Mouse (Mus musculus): Measurements from ENCODE around the gene F13a1. TPM values are rescaled to one million over a fixed set of nuclear protein-coding genes. Genes with fewer than 3 reads are reported as not detected.
A peak's percentile ranks its signal among the peaks of the same experiment; 100 is the strongest.

F13a1 gene
- polyA plus RNA-seq, 1 experiment from 2014 or later = 28.2 TPM

DNA sequence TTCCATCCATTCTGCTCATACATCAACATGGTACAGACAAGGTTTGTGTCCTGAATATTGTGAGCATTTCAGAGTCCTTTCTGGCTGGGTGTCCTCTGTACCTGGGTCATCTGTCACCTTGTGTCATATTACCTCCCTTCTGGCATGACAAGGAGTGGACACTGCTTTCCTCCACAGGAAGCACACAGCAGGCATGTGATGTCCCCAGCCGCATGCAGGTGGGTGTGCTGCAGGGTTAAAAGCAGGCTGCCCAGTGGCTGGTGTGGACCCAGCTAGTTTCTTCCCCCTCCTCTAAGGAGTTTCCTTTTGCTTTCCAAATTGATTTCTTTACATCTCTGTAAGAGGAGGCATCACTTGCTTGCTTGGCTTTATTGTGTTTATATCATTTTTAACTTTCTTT is 146.6 kb downstream of the F13a1 start:
- no peak overlapping the region for H3K9ac ChIP-seq (ENCODE audit: low read length)
- H3K4me1 ChIP-seq (replicated peaks; ENCODE audit: control insufficient read depth, insufficient read depth, low read length) = no peaks in the 10 kb centered on the region; the same call in 1 of the 2 replicates
- no peak overlapping the region for H3K4me2 ChIP-seq (ENCODE audit: low read depth, low read length)
- no peaks in the 10 kb centered on the region for H3K9me3 ChIP-seq (ENCODE audit: control insufficient read depth, low read length)
- no peak for ATAC-seq (ENCODE audit: low read depth)
- 59% methylated on average over 1 of the region's 1 CpGs for WGBS
- H3K27me3 ChIP-seq (ENCODE audit: control insufficient read depth, insufficient read depth, low read depth, low read length) = no peaks in the 10 kb centered on the region
- no peaks in the 10 kb centered on the region for H3K36me3 ChIP-seq (ENCODE audit: control insufficient read depth, insufficient read depth, low read length)
- no peak overlapping the region for H3K4me3 ChIP-seq (ENCODE audit: low read length)
- H3K27ac ChIP-seq (ENCODE audit: low read length) = no peak overlapping the region

DNA sequence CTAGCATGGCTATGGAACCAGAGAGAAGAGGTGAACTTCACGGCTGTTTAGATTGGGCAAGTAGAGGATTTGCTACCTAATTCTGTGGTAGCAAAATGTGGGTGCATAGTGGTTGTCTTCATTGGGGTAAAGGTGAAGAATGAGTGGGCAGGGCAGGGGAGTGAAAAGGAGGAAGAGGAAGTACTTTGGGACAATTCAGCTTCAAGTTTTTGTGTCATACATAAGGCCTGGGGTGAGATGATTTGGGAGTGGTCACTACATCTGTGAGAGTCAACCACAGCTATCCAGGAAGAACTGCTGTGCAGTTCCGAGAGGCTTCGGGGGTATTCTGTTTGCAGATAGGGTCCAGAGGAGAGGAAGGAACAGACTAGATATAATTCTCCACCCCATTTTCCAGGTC is 148.4 kb downstream of the F13a1 start:
- H3K27me3 ChIP-seq (ENCODE audit: control insufficient read depth, insufficient read depth, low read depth, low read length) = no peaks in the 10 kb centered on the region
- ATAC-seq (ENCODE audit: low read depth) = no peak

DNA sequence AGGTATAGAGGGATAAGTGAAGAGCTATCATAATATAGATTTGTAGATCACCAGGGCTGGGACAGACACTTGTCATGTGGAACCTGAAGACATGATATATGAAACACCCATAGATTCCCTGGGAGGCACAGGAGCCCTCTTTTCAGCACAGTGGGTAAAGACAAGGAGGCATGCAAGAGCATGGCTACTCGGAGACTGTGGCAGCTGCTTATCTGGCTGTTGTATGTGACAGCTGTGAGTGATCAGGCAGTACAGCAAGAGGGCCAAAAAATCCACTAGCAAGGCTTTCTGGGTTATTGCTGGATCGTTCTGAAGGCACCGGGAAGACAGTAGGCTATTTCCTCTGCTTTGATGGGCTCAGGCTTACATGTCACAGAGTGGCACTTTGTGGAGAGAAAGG is 149.0 kb downstream of the F13a1 start:
- Histone ChIP-seq H3K4me3 (ENCODE audit: low read length) (no peak overlapping the region), H3K4me1 (replicated peaks; ENCODE audit: control insufficient read depth, insufficient read depth, low read length) (no peaks in the 10 kb centered on the region; the same call in 1 of the 2 replicates), H3K27me3 (ENCODE audit: control insufficient read depth, insufficient read depth, low read depth, low read length) (no peaks in the 10 kb centered on the region), H3K27ac (ENCODE audit: low read length) (no peak overlapping the region), H3K9me3 (ENCODE audit: control insufficient read depth, low read length) (no peaks in the 10 kb centered on the region), H3K4me2 (ENCODE audit: low read depth, low read length) (no peak overlapping the region), H3K36me3 (ENCODE audit: control insufficient read depth, insufficient read depth, low read length) (no peaks in the 10 kb centered on the region), H3K9ac (ENCODE audit: low read length) (no peak overlapping the region)
- 19% methylated on average over 3 of the region's 3 CpGs for WGBS
- ATAC-seq (ENCODE audit: low read depth) = peak; percentile 34

More for the DNA sequence above, 148.4 kb downstream of the F13a1 start:
- Histone ChIP-seq H3K4me2 (ENCODE audit: low read depth, low read length) (no peak overlapping the region), H3K9ac (ENCODE audit: low read length) (no peak overlapping the region), H3K9me3 (ENCODE audit: control insufficient read depth, low read length) (no peaks in the 10 kb centered on the region), H3K36me3 (ENCODE audit: control insufficient read depth, insufficient read depth, low read length) (no peaks in the 10 kb centered on the region), H3K4me1 (replicated peaks; ENCODE audit: control insufficient read depth, insufficient read depth, low read length) (no peaks in the 10 kb centered on the region; the same call in 1 of the 2 replicates), H3K4me3 (ENCODE audit: low read length) (no peak overlapping the region), H3K27ac (ENCODE audit: low read length) (no peak overlapping the region)
- 71% methylated on average over 3 of the region's 3 CpGs for WGBS

DNA sequence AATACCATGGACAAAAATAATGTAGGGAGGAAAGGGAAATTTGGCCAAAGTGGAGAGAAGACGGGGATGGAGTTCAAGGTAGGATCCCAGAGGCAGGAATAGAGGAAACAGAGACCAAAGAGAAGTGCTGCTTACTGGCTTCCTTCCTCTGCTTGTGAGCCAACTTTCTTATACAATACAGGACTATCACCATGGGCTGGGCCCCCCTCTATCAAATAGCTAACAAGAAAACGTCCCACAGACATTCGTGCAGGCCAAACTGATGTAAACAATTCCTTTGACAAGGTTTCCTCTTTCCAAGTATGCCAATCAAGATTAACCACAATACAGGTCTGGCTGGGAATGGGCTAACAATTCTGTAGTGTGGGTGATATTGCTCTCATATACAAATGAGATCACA is 154.0 kb downstream of the F13a1 start:
- Histone ChIP-seq H3K9me3 (ENCODE audit: control insufficient read depth, low read length) (no peaks in the 10 kb centered on the region), H3K27me3 (ENCODE audit: control insufficient read depth, insufficient read depth, low read depth, low read length) (no peaks in the 10 kb centered on the region), H3K4me1 (replicated peaks; ENCODE audit: control insufficient read depth, insufficient read depth, low read length) (no peaks in the 10 kb centered on the region; the same call in 1 of the 2 replicates), H3K27ac (ENCODE audit: low read length) (no peak overlapping the region), H3K4me2 (ENCODE audit: low read depth, low read length) (no peak overlapping the region), H3K4me3 (ENCODE audit: low read length) (no peak overlapping the region), H3K36me3 (ENCODE audit: control insufficient read depth, insufficient read depth, low read length) (no peaks in the 10 kb centered on the region), H3K9ac (ENCODE audit: low read length) (no peak overlapping the region)
- 26% methylated on average over 3 of the region's 3 CpGs for WGBS
- ATAC-seq (ENCODE audit: low read depth) = peak; percentile 59

DNA sequence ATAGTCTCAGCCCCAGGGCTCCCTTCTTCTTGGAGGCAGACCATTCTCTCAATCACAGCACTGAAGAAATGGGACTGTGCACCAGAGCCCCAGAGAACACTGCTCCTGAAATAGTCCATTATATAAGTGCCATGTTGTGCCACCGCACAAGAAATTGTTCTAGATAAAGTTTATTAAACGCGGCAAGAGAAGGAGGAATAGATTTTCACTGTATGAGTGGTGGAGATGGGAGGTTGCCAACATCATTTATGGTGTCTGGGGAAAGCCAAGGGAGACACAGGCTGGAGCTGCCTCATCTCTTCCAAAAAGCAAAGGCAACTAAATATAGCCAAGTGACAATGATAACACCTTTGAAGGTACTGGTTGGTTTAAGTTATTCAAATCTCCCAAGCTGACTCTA is 156.3 kb downstream of the F13a1 start:
- H3K4me1 ChIP-seq (replicated peaks; ENCODE audit: control insufficient read depth, insufficient read depth, low read length) = no peaks in the 10 kb centered on the region
- no peak for ATAC-seq (ENCODE audit: low read depth)
- WGBS = 94% methylated on average over 3 of the region's 3 CpGs

DNA sequence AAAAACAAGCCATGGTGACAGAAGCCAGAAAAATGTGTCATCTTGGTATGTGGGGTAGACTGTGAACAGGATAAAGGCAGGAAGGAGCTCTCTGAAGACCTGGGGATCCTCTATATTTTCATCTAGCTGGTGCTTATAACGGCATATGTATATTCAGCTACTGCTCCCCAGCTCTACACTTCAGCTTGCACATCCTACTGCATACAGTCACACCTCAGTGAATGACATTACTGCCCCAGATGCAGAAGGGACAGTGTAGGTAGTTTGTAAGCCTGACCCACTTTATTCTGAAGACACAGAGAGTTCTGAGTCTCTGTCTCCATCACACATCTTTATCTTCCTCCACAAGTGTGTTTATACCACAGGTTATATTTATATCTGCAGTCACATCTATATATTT is 157.8 kb downstream of the F13a1 start:
- no peak for ATAC-seq (ENCODE audit: low read depth)
- 73% methylated on average over 1 of the region's 1 CpGs for WGBS
- no peaks in the 10 kb centered on the region for H3K4me1 ChIP-seq (replicated peaks; ENCODE audit: control insufficient read depth, insufficient read depth, low read length)

More for the DNA sequence above, 156.3 kb downstream of the F13a1 start:
- no peak overlapping the region for H3K4me3 ChIP-seq (ENCODE audit: low read length)
- no peak overlapping the region for H3K9ac ChIP-seq (ENCODE audit: low read length)
- no peak overlapping the region for H3K4me2 ChIP-seq (ENCODE audit: low read depth, low read length)
- H3K9me3 ChIP-seq (ENCODE audit: control insufficient read depth, low read length) = no peaks in the 10 kb centered on the region
- H3K36me3 ChIP-seq (ENCODE audit: control insufficient read depth, insufficient read depth, low read length) = no peaks in the 10 kb centered on the region
- no peak overlapping the region for H3K27ac ChIP-seq (ENCODE audit: low read length)
- no peaks in the 10 kb centered on the region for H3K27me3 ChIP-seq (ENCODE audit: control insufficient read depth, insufficient read depth, low read depth, low read length)

DNA sequence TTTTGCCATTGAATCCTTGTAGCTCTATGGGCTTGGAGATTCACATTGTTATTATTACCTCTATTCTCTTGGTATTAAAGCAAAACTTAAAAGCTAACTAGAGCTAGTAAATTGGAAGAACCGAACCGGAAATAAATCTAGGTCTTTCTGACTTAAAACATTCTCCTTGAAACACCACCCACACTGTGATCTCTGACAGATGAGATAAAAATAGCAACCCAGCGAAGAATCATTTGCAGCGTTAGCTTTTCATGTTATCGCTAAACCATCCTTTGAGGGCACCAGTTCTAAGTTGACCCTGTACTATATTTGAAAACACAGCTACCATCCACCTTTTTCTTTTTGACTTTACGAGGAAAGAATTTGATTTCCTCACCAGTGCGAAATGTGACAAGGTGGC is 164.1 kb downstream of the F13a1 start:
- Histone ChIP-seq H3K27ac (ENCODE audit: low read length) (no peak overlapping the region), H3K9me3 (ENCODE audit: control insufficient read depth, low read length) (no peaks in the 10 kb centered on the region), H3K9ac (ENCODE audit: low read length) (no peak overlapping the region), H3K4me3 (ENCODE audit: low read length) (no peak overlapping the region), H3K4me2 (ENCODE audit: low read depth, low read length) (no peak overlapping the region), H3K4me1 (replicated peaks; ENCODE audit: control insufficient read depth, insufficient read depth, low read length) (no peaks in the 10 kb centered on the region), H3K36me3 (ENCODE audit: control insufficient read depth, insufficient read depth, low read length) (no peaks in the 10 kb centered on the region), H3K27me3 (ENCODE audit: control insufficient read depth, insufficient read depth, low read depth, low read length) (no peaks in the 10 kb centered on the region)
- ATAC-seq (ENCODE audit: low read depth) = no peak
- 80% methylated on average over 7 of the region's 7 CpGs for WGBS

More for the DNA sequence above, 157.8 kb downstream of the F13a1 start:
- Histone ChIP-seq H3K27ac (ENCODE audit: low read length) (no peak overlapping the region), H3K36me3 (ENCODE audit: control insufficient read depth, insufficient read depth, low read length) (no peaks in the 10 kb centered on the region), H3K4me2 (ENCODE audit: low read depth, low read length) (no peak overlapping the region), H3K9ac (ENCODE audit: low read length) (no peak overlapping the region), H3K4me3 (ENCODE audit: low read length) (no peak overlapping the region), H3K27me3 (ENCODE audit: control insufficient read depth, insufficient read depth, low read depth, low read length) (no peaks in the 10 kb centered on the region), H3K9me3 (ENCODE audit: control insufficient read depth, low read length) (no peaks in the 10 kb centered on the region)

DNA sequence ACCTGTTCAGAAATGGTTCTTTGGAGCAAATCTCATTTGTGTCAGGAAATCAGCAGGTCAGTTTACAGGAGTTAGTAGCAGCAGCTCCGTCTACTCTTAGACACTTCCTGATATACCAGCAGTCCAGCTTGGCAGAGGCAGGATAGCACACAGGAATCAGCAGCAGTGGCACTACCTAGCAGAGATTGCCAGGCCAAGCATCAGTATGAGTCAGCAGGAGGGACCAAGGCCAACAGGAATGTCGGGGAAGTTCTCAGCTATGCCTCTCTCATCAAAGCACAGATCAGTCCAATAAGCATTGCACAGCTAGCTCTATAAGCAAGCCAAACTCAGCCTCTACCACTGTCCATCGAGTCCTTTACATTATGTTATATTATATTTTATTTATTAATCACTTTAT is 210.9 kb downstream of the F13a1 start:
- H3K36me3 ChIP-seq (ENCODE audit: control insufficient read depth, insufficient read depth, low read length) = no peaks in the 10 kb centered on the region
- no peaks in the 10 kb centered on the region for H3K4me1 ChIP-seq (replicated peaks; ENCODE audit: control insufficient read depth, insufficient read depth, low read length)
- H3K9ac ChIP-seq (ENCODE audit: low read length) = no peak overlapping the region
- 67% methylated on average over 3 of the region's 3 CpGs for WGBS
- H3K4me2 ChIP-seq (ENCODE audit: low read depth, low read length) = no peak overlapping the region
- H3K4me3 ChIP-seq (ENCODE audit: low read length) = no peak overlapping the region
- ATAC-seq (ENCODE audit: low read depth) = no peak
- H3K9me3 ChIP-seq (ENCODE audit: control insufficient read depth, low read length) = no peaks in the 10 kb centered on the region
- H3K27me3 ChIP-seq (ENCODE audit: control insufficient read depth, insufficient read depth, low read depth, low read length) = no peaks in the 10 kb centered on the region
- H3K27ac ChIP-seq (ENCODE audit: low read length) = no peak overlapping the region

All from lung, embryonic 16.5 days (tissue).